Mouse (Mus musculus): ENCODE data around the gene Wsb2.

DNA sequence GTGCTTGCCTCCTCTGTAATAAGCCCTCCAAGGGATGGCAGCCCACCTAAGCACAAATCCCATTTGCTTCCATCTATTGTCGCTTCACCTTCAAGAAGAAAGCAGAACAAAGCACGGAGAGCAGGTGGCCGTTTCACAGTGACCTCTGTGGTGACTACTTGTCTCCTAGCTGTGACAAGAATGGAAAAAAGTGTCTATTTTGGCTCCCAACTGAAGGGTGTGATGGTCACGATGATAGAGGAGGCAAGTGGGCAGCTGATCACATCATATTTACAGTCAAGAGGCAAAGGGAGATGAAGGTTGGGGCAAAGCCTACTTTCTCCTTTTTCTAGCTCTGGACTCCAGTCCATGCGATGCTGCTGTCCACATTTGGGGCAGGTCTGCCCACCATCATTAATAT is 38.7 kb downstream of the Wsb2 start:
- no peak for TF ChIP-seq CTCF (conservative IDR thresholded peaks at IDR 0.05; ENCODE audit: insufficient read depth, insufficient read length, low read depth, low read length)
- TF ChIP-seq POLR2A (IDR thresholded peaks at IDR 0.05; ENCODE audit: low read depth, low read length): no peak
